Mouse (Mus musculus): ENCODE data around the gene Cftr. TPM values are rescaled to one million over a fixed set of nuclear protein-coding genes. Genes with fewer than 3 reads are reported as not detected.

Cftr gene
- polyA plus RNA-seq (2014; fragmentation: Nextera tagmentation; extraction: Ambion mirVana): 0.14 and 0.24 TPM in 2 replicates

GRCm38 (mm10) chr6:18170311-18170922 is at the start of gene Cftr:
Gene Cftr, plus strand, starts transcription at chr6:18170687.
- no peaks in the 10 kb centered on the region; the same call in 1 of the 2 replicates for H3K27me3 ChIP-seq (ENCODE audit: control insufficient read depth, insufficient read depth, low read length)
- no peak within 1 kb of the TSS for H3K27ac ChIP-seq (ENCODE audit: low read depth, low read length)
- no peak for ATAC-seq (replicated peaks; ENCODE audit: insufficient number of reproducible peaks, low FRiP score, low TSS enrichment)
- H3K9ac ChIP-seq (ENCODE audit: low read depth, low read length): peak within 1 kb of the TSS; percentile 59
- H3K36me3 ChIP-seq (ENCODE audit: control insufficient read depth, insufficient read depth, low read length): no peaks in the 10 kb centered on the region
- 1% methylated on average over 42 of the region's 45 CpGs for WGBS (ENCODE audit: insufficient replicate concordance)
- peak within 1 kb of the TSS; percentile 51 for H3K4me3 ChIP-seq (ENCODE audit: low read depth, low read length)
- peak within 1 kb of the TSS; percentile 89 for H3K4me2 ChIP-seq
- H3K4me1 ChIP-seq (ENCODE audit: control insufficient read depth, insufficient read depth, low read length): no peaks in the 10 kb centered on the region
- no peaks in the 10 kb centered on the region for H3K9me3 ChIP-seq (replicated peaks; ENCODE audit: control insufficient read depth, low read length)

- H3K36me3 ChIP-seq (ENCODE audit: control insufficient read depth, insufficient read depth, low read length): no peaks in the 10 kb centered on the region
- H3K27ac ChIP-seq (ENCODE audit: low read depth, low read length): no peak overlapping the region
- no peak for ATAC-seq (replicated peaks; ENCODE audit: insufficient number of reproducible peaks, low FRiP score, low TSS enrichment)
- H3K4me2 ChIP-seq: no peak overlapping the region
- no peak overlapping the region for H3K9ac ChIP-seq (ENCODE audit: low read depth, low read length)
- no peak overlapping the region for H3K4me3 ChIP-seq (ENCODE audit: low read depth, low read length)
- H3K4me1 ChIP-seq (ENCODE audit: control insufficient read depth, insufficient read depth, low read length): no peaks in the 10 kb centered on the region
- H3K9me3 ChIP-seq (replicated peaks; ENCODE audit: control insufficient read depth, low read length): no peaks in the 10 kb centered on the region
- H3K27me3 ChIP-seq (ENCODE audit: control insufficient read depth, insufficient read depth, low read length): no peaks in the 10 kb centered on the region
- 70% methylated on average over 2 of the region's 2 CpGs for WGBS (ENCODE audit: insufficient replicate concordance)
These were observed 43.1 kb upstream of the Cftr start for GRCm38 (mm10) chr6:18127206-18127983.

GRCm38 (mm10) chr6:18128059-18128458 is 42.4 kb upstream of the Cftr start:
- ATAC-seq (replicated peaks; ENCODE audit: insufficient number of reproducible peaks, low FRiP score, low TSS enrichment): no peak
- Histone ChIP-seq H3K27ac (ENCODE audit: low read depth, low read length) (no peak overlapping the region), H3K36me3 (ENCODE audit: control insufficient read depth, insufficient read depth, low read length) (no peaks in the 10 kb centered on the region), H3K4me1 (ENCODE audit: control insufficient read depth, insufficient read depth, low read length) (no peaks in the 10 kb centered on the region), H3K9me3 (replicated peaks; ENCODE audit: control insufficient read depth, low read length) (no peaks in the 10 kb centered on the region), H3K27me3 (ENCODE audit: control insufficient read depth, insufficient read depth, low read length) (no peaks in the 10 kb centered on the region), H3K9ac (ENCODE audit: low read depth, low read length) (no peak overlapping the region), H3K4me2 (no peak overlapping the region), H3K4me3 (ENCODE audit: low read depth, low read length) (no peak overlapping the region)
- 72% methylated on average over 4 of the region's 4 CpGs for WGBS (ENCODE audit: insufficient replicate concordance)

DNA sequence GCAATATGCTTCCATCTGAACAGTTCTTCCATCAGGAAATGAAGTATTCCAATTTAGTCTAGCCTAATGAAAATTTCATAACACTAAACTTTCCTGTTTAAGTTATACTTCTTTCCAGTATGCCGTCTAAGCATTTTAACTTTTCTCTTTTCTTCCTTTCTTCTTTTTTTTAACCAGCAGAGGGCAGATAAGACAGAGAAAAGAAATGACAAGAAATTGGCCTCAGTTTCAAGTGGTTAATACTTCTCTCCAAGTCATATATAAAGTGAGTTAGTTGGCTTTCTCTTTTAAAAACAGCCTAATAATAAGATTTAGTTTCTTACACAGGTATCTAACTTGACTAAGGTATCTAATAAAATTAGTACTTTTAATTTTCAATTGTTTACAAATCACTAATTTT is 35.2 kb upstream of the Cftr start:
- no peaks in the 10 kb centered on the region for H3K9me3 ChIP-seq (replicated peaks; ENCODE audit: control insufficient read depth, low read length)
- no peak overlapping the region for H3K9ac ChIP-seq (ENCODE audit: low read depth, low read length)
- no peaks in the 10 kb centered on the region for H3K4me1 ChIP-seq (ENCODE audit: control insufficient read depth, insufficient read depth, low read length)
- no peaks in the 10 kb centered on the region for H3K27me3 ChIP-seq (ENCODE audit: control insufficient read depth, insufficient read depth, low read length)
- no peak overlapping the region for H3K4me3 ChIP-seq (ENCODE audit: low read depth, low read length)
- H3K4me2 ChIP-seq: no peak overlapping the region
- H3K36me3 ChIP-seq (ENCODE audit: control insufficient read depth, insufficient read depth, low read length): no peaks in the 10 kb centered on the region
- ATAC-seq (replicated peaks; ENCODE audit: insufficient number of reproducible peaks, low FRiP score, low TSS enrichment): no peak
- H3K27ac ChIP-seq (ENCODE audit: low read depth, low read length): no peak overlapping the region
- WGBS (ENCODE audit: insufficient replicate concordance): 51% methylated on average over 1 of the region's 1 CpGs

- ATAC-seq (replicated peaks; ENCODE audit: insufficient number of reproducible peaks, low FRiP score, low TSS enrichment): no peak
- Histone ChIP-seq H3K27ac (ENCODE audit: low read depth, low read length) (no peak overlapping the region), H3K4me2 (no peak overlapping the region), H3K9me3 (replicated peaks; ENCODE audit: control insufficient read depth, low read length) (no peaks in the 10 kb centered on the region), H3K9ac (ENCODE audit: low read depth, low read length) (no peak overlapping the region), H3K4me1 (ENCODE audit: control insufficient read depth, insufficient read depth, low read length) (no peaks in the 10 kb centered on the region), H3K36me3 (ENCODE audit: control insufficient read depth, insufficient read depth, low read length) (no peaks in the 10 kb centered on the region), H3K27me3 (ENCODE audit: control insufficient read depth, insufficient read depth, low read length) (no peaks in the 10 kb centered on the region), H3K4me3 (ENCODE audit: low read depth, low read length) (no peak overlapping the region)
- 71% methylated on average over 4 of the region's 4 CpGs for WGBS (ENCODE audit: insufficient replicate concordance)
These were observed 17.5 kb upstream of the Cftr start for GRCm38 (mm10) chr6:18153031-18153430.

GRCm38 (mm10) chr6:18169618-18170017 is 869 bp upstream of the Cftr start:
- no peaks in the 10 kb centered on the region; the same call in 1 of the 2 replicates for H3K27me3 ChIP-seq (ENCODE audit: control insufficient read depth, insufficient read depth, low read length)
- no peak overlapping the region for H3K27ac ChIP-seq (ENCODE audit: low read depth, low read length)
- no peaks in the 10 kb centered on the region for H3K36me3 ChIP-seq (ENCODE audit: control insufficient read depth, insufficient read depth, low read length)
- H3K4me3 ChIP-seq (ENCODE audit: low read depth, low read length): no peak overlapping the region
- WGBS (ENCODE audit: insufficient replicate concordance): 82% methylated on average over 1 of the region's 1 CpGs
- no peak for ATAC-seq (replicated peaks; ENCODE audit: insufficient number of reproducible peaks, low FRiP score, low TSS enrichment)
- no peaks in the 10 kb centered on the region for H3K9me3 ChIP-seq (replicated peaks; ENCODE audit: control insufficient read depth, low read length)
- H3K4me1 ChIP-seq (ENCODE audit: control insufficient read depth, insufficient read depth, low read length): no peaks in the 10 kb centered on the region
- H3K4me2 ChIP-seq: no peak overlapping the region
- no peak overlapping the region for H3K9ac ChIP-seq (ENCODE audit: low read depth, low read length)

DNA sequence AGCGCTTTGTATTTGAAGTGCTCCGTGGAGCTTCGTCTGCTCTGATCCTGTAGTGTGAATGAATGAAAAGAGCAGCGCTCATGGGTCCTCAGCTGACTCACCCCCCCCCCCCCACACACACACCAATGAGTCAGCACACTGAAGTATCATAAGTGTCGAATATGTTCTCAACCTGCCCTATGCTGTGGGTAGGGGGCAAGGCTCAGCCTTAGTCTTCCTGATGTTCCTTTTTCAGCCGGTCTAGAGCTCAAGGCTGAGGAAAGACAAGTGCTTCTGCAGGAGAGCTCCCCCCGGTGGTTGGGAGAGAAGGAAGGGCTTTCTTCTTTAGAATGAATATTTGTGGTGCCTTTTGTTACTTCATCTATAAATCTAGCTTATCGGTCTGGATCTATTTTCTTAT is 1.1 kb downstream of the Cftr start:
- H3K36me3 ChIP-seq (ENCODE audit: control insufficient read depth, insufficient read depth, low read length): no peaks in the 10 kb centered on the region
- no peak overlapping the region for H3K4me2 ChIP-seq
- WGBS (ENCODE audit: insufficient replicate concordance): 53% methylated on average over 8 of the region's 8 CpGs
- ATAC-seq (replicated peaks; ENCODE audit: insufficient number of reproducible peaks, low FRiP score, low TSS enrichment): no peak
- no peak overlapping the region for H3K9ac ChIP-seq (ENCODE audit: low read depth, low read length)
- H3K27me3 ChIP-seq (ENCODE audit: control insufficient read depth, insufficient read depth, low read length): no peaks in the 10 kb centered on the region; the same call in 1 of the 2 replicates
- no peaks in the 10 kb centered on the region for H3K4me1 ChIP-seq (ENCODE audit: control insufficient read depth, insufficient read depth, low read length)
- H3K4me3 ChIP-seq (ENCODE audit: low read depth, low read length): no peak overlapping the region
- no peaks in the 10 kb centered on the region for H3K9me3 ChIP-seq (replicated peaks; ENCODE audit: control insufficient read depth, low read length)
- H3K27ac ChIP-seq (ENCODE audit: low read depth, low read length): no peak overlapping the region

GRCm38 (mm10) chr6:18177509-18177908 is 7.0 kb downstream of the Cftr start:
- H3K9me3 ChIP-seq (replicated peaks; ENCODE audit: control insufficient read depth, low read length): no peaks in the 10 kb centered on the region
- ATAC-seq (replicated peaks; ENCODE audit: insufficient number of reproducible peaks, low FRiP score, low TSS enrichment): no peak
- H3K4me2 ChIP-seq: no peak overlapping the region
- 71% methylated on average over 2 of the region's 2 CpGs for WGBS (ENCODE audit: insufficient replicate concordance)
- no peak overlapping the region for H3K9ac ChIP-seq (ENCODE audit: low read depth, low read length)
- H3K27ac ChIP-seq (ENCODE audit: low read depth, low read length): no peak overlapping the region
- H3K36me3 ChIP-seq (ENCODE audit: control insufficient read depth, insufficient read depth, low read length): no peaks in the 10 kb centered on the region
- no peaks in the 10 kb centered on the region for H3K27me3 ChIP-seq (ENCODE audit: control insufficient read depth, insufficient read depth, low read length)
- H3K4me3 ChIP-seq (ENCODE audit: low read depth, low read length): no peak overlapping the region
- no peaks in the 10 kb centered on the region for H3K4me1 ChIP-seq (ENCODE audit: control insufficient read depth, insufficient read depth, low read length)

Measured in heart, embryonic 11.5 days (tissue).